Mouse (Mus musculus) thymus, adult 2 months (tissue): ENCODE measurements around the gene Suds3. TPM values are rescaled to one million over a fixed set of nuclear protein-coding genes. Genes with fewer than 3 reads are reported as not detected.

ENCODE experiments used
- DNase-seq: peaks from one replicate; pipeline ENCODE4 v3.0.0; 2021
- H3K27ac ChIP-seq: fragments of 200-500 bp; 2 replicates; pipeline ENCODE4 v1.5.1; 2012; ENCODE audit warnings: low read length, control low read depth; ENCODE audit not compliant: control insufficient read depth, insufficient read depth
- H3K27me3 ChIP-seq: fragments of 200-500 bp; 2 replicates; pipeline ENCODE4 v1.6.1; 2012; ENCODE audit warnings: mild to moderate bottlenecking, low read length, moderate library complexity, mixed read lengths; ENCODE audit not compliant: control insufficient read depth, insufficient read depth
- H3K36me3 ChIP-seq: fragments of 200-500 bp; 2 replicates; pipeline ENCODE4 v1.6.1; 2012; ENCODE audit warnings: mild to moderate bottlenecking, low read length, moderate library complexity; ENCODE audit not compliant: control insufficient read depth, insufficient read depth
- H3K4me1 ChIP-seq: fragments of 200-500 bp; replicated peaks from 2 replicates; pipeline ENCODE4 v1.6.1; 2012; ENCODE audit warnings: low read length; ENCODE audit not compliant: control insufficient read depth, insufficient read depth
- H3K4me3 ChIP-seq: fragments of 200-500 bp; 2 replicates; pipeline ENCODE4 v1.5.1; 2012; ENCODE audit warnings: mild to moderate bottlenecking, low read length, control low read depth, moderate library complexity; ENCODE audit not compliant: control insufficient read depth, insufficient read depth
- CTCF ChIP-seq: fragments of 200-500 bp; IDR thresholded peaks from 2 replicates; pipeline ENCODE4 v1.5.1; 2012; ENCODE audit warnings: mild to moderate bottlenecking, control low read depth, low read length, moderate library complexity, borderline replicate concordance; ENCODE audit not compliant: control insufficient read depth, poor library complexity, insufficient read depth; ENCODE audit errors: extremely low read depth
- POLR2A ChIP-seq: fragments of 200-500 bp; IDR thresholded peaks from 2 replicates; pipeline ENCODE4 v1.6.1; 2012; ENCODE audit warnings: mild to moderate bottlenecking, low read length, control low read depth, moderate library complexity; ENCODE audit not compliant: control insufficient read depth, poor library complexity, insufficient read depth; ENCODE audit errors: extremely low read depth
- WGBS: fragments of 180-500 bp; shearing (Covaris S2); methylation state at CpG from one replicate; pipeline ENCODE4 v1.1.7; 2018; 5-methylcytosine and 5-hydroxymethylcytosine counted together
- polyA plus RNA-seq: library from polyadenylated mRNA; depleted of rRNA; stranded (reverse); fragments of >200 nt; gene quantifications from 2 replicates; pipeline ENCODE4 v1.2.3, GENCODE M21; 2012

Suds3 gene
- polyA plus RNA-seq, 1 experiment: 108 TPM

- Histone ChIP-seq H3K27ac (no peak overlapping the region), H3K27me3 (peaks cover 4% of the 10 kb centered on the region; the same call in 1 of the 2 replicates), H3K4me1 (peaks cover 25% of the 10 kb centered on the region), H3K4me3 (no peak overlapping the region), H3K36me3 (no peaks in the 10 kb centered on the region; the same call in 1 of the 2 replicates)
- 74% methylated on average over 2 of the region's 2 CpGs for WGBS
- TF ChIP-seq POLR2A: no peak
- no peak for TF ChIP-seq CTCF
- DNase-seq: no peak
These were observed 747 bp upstream of the Suds3 start for GRCm38 (mm10) chr5:117116660-117117059.

GRCm38 (mm10) chr5:117115193-117115767, 633 bp downstream of the Suds3 start:
- TF ChIP-seq CTCF (no peak), POLR2A (no peak)
- Histone ChIP-seq H3K4me3 (peak overlapping the region; percentile 83), H3K27me3 (no peaks in the 10 kb centered on the region), H3K27ac (peak overlapping the region; percentile 5; the same call in 1 of the 2 replicates), H3K36me3 (no peaks in the 10 kb centered on the region; the same call in 1 of the 2 replicates), H3K4me1 (peaks cover 22% of the 10 kb centered on the region)
- peak; percentile 55 for DNase-seq
- WGBS: under 1% methylated on average over 43 of the region's 43 CpGs

GRCm38 (mm10) chr5:117114581-117115192, 1.2 kb downstream of the Suds3 start:
- H3K27me3 ChIP-seq: no peaks in the 10 kb centered on the region
- peaks cover 22% of the 10 kb centered on the region for H3K4me1 ChIP-seq
- no peak for DNase-seq
- no peaks in the 10 kb centered on the region; the same call in 1 of the 2 replicates for H3K36me3 ChIP-seq
- H3K27ac ChIP-seq: peak overlapping the region; percentile 5; the same call in 1 of the 2 replicates
- no peak for TF ChIP-seq CTCF
- no peak for TF ChIP-seq POLR2A
- H3K4me3 ChIP-seq: peak overlapping the region; percentile 83
- WGBS: 8% methylated on average over 16 of the region's 16 CpGs

- H3K36me3 ChIP-seq: peaks cover 11% of the 10 kb centered on the region
- 95% methylated on average over 7 of the region's 7 CpGs for WGBS
- H3K27me3 ChIP-seq: no peaks in the 10 kb centered on the region
- DNase-seq: no peak
- no peak overlapping the region for H3K27ac ChIP-seq
- no peak overlapping the region for H3K4me3 ChIP-seq
- H3K4me1 ChIP-seq: peaks cover 17% of the 10 kb centered on the region
- TF ChIP-seq CTCF: no peak
- TF ChIP-seq POLR2A: no peak
These were observed 2.6 kb downstream of the Suds3 start for GRCm38 (mm10) chr5:117113330-117113729.

GRCm38 (mm10) chr5:117111774-117112112, 4.2 kb downstream of the Suds3 start:
- WGBS: 17% methylated on average over 7 of the region's 7 CpGs
- Histone ChIP-seq H3K36me3 (peaks cover 25% of the 10 kb centered on the region), H3K4me3 (no peak overlapping the region), H3K4me1 (peaks cover 17% of the 10 kb centered on the region), H3K27ac (no peak overlapping the region), H3K27me3 (no peaks in the 10 kb centered on the region)
- peak; percentile 40 for DNase-seq
- TF ChIP-seq CTCF (no peak), POLR2A (no peak)

- 93% methylated on average over 16 of the region's 16 CpGs for WGBS
- no peaks in the 10 kb centered on the region for H3K27me3 ChIP-seq
- no peak for DNase-seq
- no peak for TF ChIP-seq CTCF
- no peak overlapping the region for H3K4me3 ChIP-seq
- H3K27ac ChIP-seq: no peak overlapping the region
- H3K36me3 ChIP-seq: peaks cover 30% of the 10 kb centered on the region
- peaks cover 16% of the 10 kb centered on the region for H3K4me1 ChIP-seq
These were observed 4.7 kb downstream of the Suds3 start for GRCm38 (mm10) chr5:117111064-117111773.

GRCm38 (mm10) chr5:117109522-117109921, 6.4 kb downstream of the Suds3 start:
- peak; percentile 47 for DNase-seq
- TF ChIP-seq CTCF: 0 out of 2 replicates have a peak, but pooled peaks have one; percentile 16
- TF ChIP-seq POLR2A: no peak
- 92% methylated on average over 8 of the region's 8 CpGs for WGBS
- Histone ChIP-seq H3K4me1 (peaks cover 15% of the 10 kb centered on the region), H3K36me3 (peaks cover 44% of the 10 kb centered on the region), H3K27ac (no peak overlapping the region), H3K27me3 (no peaks in the 10 kb centered on the region), H3K4me3 (no peak overlapping the region)
